Mouse (Mus musculus) CD4-positive, CD25-positive, alpha-beta regulatory T cell (primary cell): Measurements from ENCODE around the gene Bloc1s3. TPM values are rescaled to one million over a fixed set of nuclear protein-coding genes. Genes with fewer than 3 reads are reported as not detected.

Experiments used
- polyA plus RNA-seq: library from polyadenylated mRNA; unstranded; fragments of 100-300 nt; shearing (Covaris generic); gene quantifications from one replicate; pipeline ENCODE4 v1.2.1, GENCODE M21; 2017

Gene Bloc1s3
- polyA plus RNA-seq, result 11.3 TPM

GRCm38 (mm10) chr7:19508150-19508923, at the start of gene Bloc1s3, which contains the start of gene Trappc6a:
TSS of gene Bloc1s3 (minus strand) at chr7:19508367.
TSS of gene Trappc6a (plus strand) at chr7:19508395.

GRCm38 (mm10) chr7:19517652-19518365, 9.6 kb upstream of the Bloc1s3 start, which contains the start of gene Nkpd1:
TSS of gene Nkpd1 (plus strand) at chr7:19517838.

DNA sequence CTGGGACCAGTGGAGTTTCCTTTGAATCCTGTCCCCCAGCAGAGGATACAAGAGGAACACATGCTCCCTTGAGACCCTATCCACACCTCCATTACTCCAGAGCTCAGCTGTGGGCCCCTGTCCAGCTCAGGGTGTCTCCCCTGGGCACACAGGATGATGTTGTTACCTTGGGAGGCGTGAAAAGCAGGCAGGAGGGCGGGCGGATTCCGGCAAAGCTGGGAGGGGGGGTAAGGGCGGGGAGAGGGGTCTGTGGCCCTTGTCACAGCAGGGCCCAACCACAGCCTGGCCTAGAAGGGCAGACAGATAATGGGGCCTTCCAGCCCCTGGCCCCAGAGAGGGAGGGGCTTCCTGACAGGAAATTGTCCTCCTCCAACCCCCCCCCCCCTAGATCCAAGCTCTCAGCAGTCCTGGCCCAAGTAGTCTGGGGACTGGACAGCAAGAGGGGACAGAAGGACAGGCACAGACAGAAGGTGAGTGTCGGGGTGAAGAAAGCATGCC, 45.2 kb downstream of the Bloc1s3 start, which contains the start of gene Exoc3l2:
Gene Exoc3l2, plus strand, starts transcription at position 448 of the 498 bp plus-strand sequence.

DNA sequence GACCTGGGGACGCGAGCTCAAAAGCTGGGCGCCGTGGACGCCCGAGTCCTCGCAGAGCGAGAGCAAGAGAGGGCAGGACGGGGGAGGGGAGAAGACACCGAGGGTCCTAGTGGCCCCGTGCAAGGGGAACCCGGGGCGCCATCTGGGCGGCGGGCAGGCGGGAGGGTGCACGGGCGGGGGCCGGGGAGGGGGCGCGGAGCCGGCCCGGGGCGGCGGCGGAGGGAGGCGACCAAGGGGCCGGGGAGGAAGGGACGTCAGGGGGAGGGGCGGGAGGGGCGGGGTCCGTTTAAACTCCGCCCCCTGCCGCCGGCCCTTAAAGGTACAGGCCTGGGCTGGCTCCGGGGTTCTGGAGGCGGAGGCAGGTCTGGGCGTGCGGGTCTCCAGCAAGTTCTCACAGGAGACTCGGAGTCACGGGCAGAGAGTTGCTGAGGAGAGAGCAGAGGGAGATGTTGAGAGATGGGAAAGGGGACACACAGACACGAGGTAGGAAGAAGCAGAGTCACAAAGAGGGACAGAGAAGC, 49.5 kb downstream of the Bloc1s3 start, which contains the start of gene Mark4:
Gene Mark4, minus strand, starts transcription at position 231 of the 521 bp plus-strand sequence.

Other genes with a start within 250 kb of the Bloc1s3 start
- gene Vasp, start 236.6 kb downstream of the Bloc1s3 start, polyA plus RNA-seq, result 303 TPM
- gene Ppm1n, start 228.3 kb downstream of the Bloc1s3 start, polyA plus RNA-seq, result 2.4 TPM
- 0.34 TPM for gene Rtn2, start 225.7 kb downstream of the Bloc1s3 start, polyA plus RNA-seq
- gene Fosb, start 198.3 kb downstream of the Bloc1s3 start, polyA plus RNA-seq, result 0.72 TPM
- 77.0 TPM for gene Ercc1, start 163.6 kb downstream of the Bloc1s3 start, polyA plus RNA-seq
- 14.5 TPM for gene Cd3eap, start 148.9 kb downstream of the Bloc1s3 start, polyA plus RNA-seq
- gene Ppp1r13l, start 148.6 kb downstream of the Bloc1s3 start, polyA plus RNA-seq, result 0.38 TPM
- 9.2 TPM for gene Ercc2, start 126.4 kb downstream of the Bloc1s3 start, polyA plus RNA-seq
- gene Klc3, start 104.3 kb downstream of the Bloc1s3 start, polyA plus RNA-seq, result 27.0 TPM
- gene Ckm, start 103.6 kb downstream of the Bloc1s3 start, polyA plus RNA-seq, result 0.19 TPM
- 9.0 TPM for gene Mark4, start 49.5 kb downstream of the Bloc1s3 start, polyA plus RNA-seq
- gene Exoc3l2, start 45.0 kb downstream of the Bloc1s3 start, polyA plus RNA-seq, result not detected
- 123 TPM for gene Trappc6a, start within 50 bp of the Bloc1s3 start, polyA plus RNA-seq
- gene Nkpd1, start 9.5 kb upstream of the Bloc1s3 start, polyA plus RNA-seq, result not detected
- 18.0 TPM for gene Ppp1r37, start 54.7 kb upstream of the Bloc1s3 start, polyA plus RNA-seq
- 1.4 TPM for gene Zfp296, start 68.9 kb upstream of the Bloc1s3 start, polyA plus RNA-seq
- 120 TPM for gene Gemin7, start 69.2 kb upstream of the Bloc1s3 start, polyA plus RNA-seq
- gene Clasrp, start 96.1 kb upstream of the Bloc1s3 start, polyA plus RNA-seq, result 75.0 TPM
- gene Relb, start 121.1 kb upstream of the Bloc1s3 start, polyA plus RNA-seq, result 87.1 TPM
- 156 TPM for gene Clptm1, start 156.7 kb upstream of the Bloc1s3 start, polyA plus RNA-seq
- gene Apoc2, start 169.6 kb upstream of the Bloc1s3 start, polyA plus RNA-seq, result not detected
- not detected for gene Gm44805, start 173.1 kb upstream of the Bloc1s3 start, polyA plus RNA-seq
- not detected for gene Apoc4, start 173.1 kb upstream of the Bloc1s3 start, polyA plus RNA-seq
- 0.99 TPM for gene Apoc1, start 184.3 kb upstream of the Bloc1s3 start, polyA plus RNA-seq
- 23.1 TPM for gene Apoe, start 190.8 kb upstream of the Bloc1s3 start, polyA plus RNA-seq
- 89.0 TPM for gene Tomm40, start 207.1 kb upstream of the Bloc1s3 start, polyA plus RNA-seq
- gene Nectin2, start 242.1 kb upstream of the Bloc1s3 start, polyA plus RNA-seq, result 1.2 TPM